Mouse (Mus musculus) olfactory bulb, adult 2 months (tissue): ENCODE measurements at regions not wholly inside any gene's neighbourhood (a gene's known extent, or its start where the extent isn't known, plus 50 kb on each side); places are given as distances from the start of the nearest gene placed in this dataset.

Experiments used
- CTCF ChIP-seq: fragments of 200-500 bp; IDR thresholded peaks from 2 replicates; pipeline ENCODE4 v1.5.1; 2012; ENCODE audit warnings: low read depth, mild to moderate bottlenecking, low read length, moderate library complexity; ENCODE audit not compliant: insufficient read depth
- POLR2A ChIP-seq: fragments of 200-500 bp; IDR thresholded peaks from 2 replicates; pipeline ENCODE4 v1.6.1; 2012; ENCODE audit warnings: mild to moderate bottlenecking, low read depth, low read length, moderate library complexity; ENCODE audit not compliant: insufficient read depth

DNA sequence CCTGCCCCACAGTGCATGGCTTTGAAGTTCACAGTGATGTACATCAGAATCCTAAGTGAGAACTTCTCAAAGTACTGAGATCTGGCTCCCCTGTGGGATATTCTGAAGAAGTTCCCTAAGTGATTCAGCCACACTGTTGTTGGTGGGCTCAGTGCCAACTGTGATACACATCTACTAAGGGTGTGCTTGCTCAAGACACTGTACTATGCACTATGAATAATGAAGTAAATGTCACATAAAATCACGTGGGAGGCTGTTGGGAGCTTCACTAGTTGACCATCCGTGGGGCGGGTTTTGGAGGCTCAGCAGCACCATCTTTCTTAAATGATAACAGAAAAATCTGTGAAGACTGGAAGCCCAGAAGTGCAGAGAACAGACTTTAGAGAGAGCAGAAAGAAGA lies 193.0 kb downstream of the Pten start:
- TF ChIP-seq POLR2A: no peak
- no peak for TF ChIP-seq CTCF
